In genomic region chr16:30114451-30114850, GRCm38 (mm10) we compare ENCODE assay signal across 21 mouse cellular contexts. TPM values are rescaled to one million over a fixed set of nuclear protein-coding genes. Genes with fewer than 3 reads are reported as not detected.
DNase-seq lines count a peak whose midpoint lies in the region; ATAC-seq lines count a peak whose summit lies in the region.
"Had no signal": no experiment of that assay in that cellular context is flagged by ENCODE, and none has a peak within 500 bp of the region (broad histone marks: within the 10 kb centered on the region; RNA-seq: fewer than 3 reads in every experiment).

No protein-coding gene starts in this region.

- no peaks in the 10 kb centered on the region for H3K27me3 ChIP-seq in megakaryocyte, embryonic 14.5 days (replicated peaks)
- H3K27me3 ChIP-seq in stomach, embryonic 15.5 days (replicated peaks): no peaks in the 10 kb centered on the region
- H3K27me3 ChIP-seq: embryonic facial prominence, embryonic 12.5 days; neural tube, embryonic 15.5 days had no signal

- H3K27ac ChIP-seq in stomach, embryonic 15.5 days: peak overlapping the region; percentile 78; the same call in 1 of the 2 replicates
- H3K27ac ChIP-seq: embryonic facial prominence, embryonic 12.5 days; forebrain, embryonic 15.5 days; hindbrain, embryonic 12.5 days; neural tube, embryonic 15.5 days had no signal

- intact Hi-C loops in gastrocnemius, postnatal 36 days (cut with DNase I): no loop called here

- no peak overlapping the region for H3K9ac ChIP-seq in stomach, embryonic 15.5 days
- H3K9ac ChIP-seq: embryonic facial prominence, embryonic 12.5 days; forebrain, embryonic 15.5 days; hindbrain, embryonic 12.5 days; neural tube, embryonic 15.5 days had no signal

- ATAC-seq in megakaryocyte, adult 5-6 weeks (ENCODE audit: poor library complexity, severe bottlenecking): no peak
- ATAC-seq in stomach, embryonic 15.5 days (ENCODE audit: insufficient read depth, low FRiP score, low read depth): no peak
- ATAC-seq: forebrain, embryonic 15.5 days; midbrain, embryonic 16.5 days had no signal

- peak overlapping the region; percentile 35 for H3K4me3 ChIP-seq in megakaryocyte, embryonic 14.5 days (replicated peaks)
- no peak overlapping the region for H3K4me3 ChIP-seq in stomach, embryonic 15.5 days (replicated peaks)
- H3K4me3 ChIP-seq: embryonic facial prominence, embryonic 12.5 days; erythroblast, embryonic 14.5 days; forebrain, embryonic 15.5 days; hindbrain, embryonic 12.5 days; neural tube, embryonic 15.5 days had no signal

- H3K36me3 ChIP-seq in megakaryocyte, embryonic 14.5 days (replicated peaks; ENCODE audit: low read length): peaks cover 5% of the 10 kb centered on the region
- H3K36me3 ChIP-seq in stomach, embryonic 15.5 days: no peaks in the 10 kb centered on the region
- H3K36me3 ChIP-seq: embryonic facial prominence, embryonic 12.5 days; forebrain, embryonic 15.5 days; hindbrain, embryonic 12.5 days; neural tube, embryonic 15.5 days had no signal

- peaks cover 63% of the 10 kb centered on the region for H3K4me1 ChIP-seq in megakaryocyte, embryonic 14.5 days
- peaks cover 5% of the 10 kb centered on the region; the same call in 1 of the 2 replicates for H3K4me1 ChIP-seq in stomach, embryonic 15.5 days
- H3K4me1 ChIP-seq: forebrain, embryonic 15.5 days; neural tube, embryonic 15.5 days had no signal

- H3K9me3 ChIP-seq in megakaryocyte, embryonic 14.5 days: peaks cover 9% of the 10 kb centered on the region
- 0 out of 2 replicates have a peak, but pooled peaks cover 5% of the 10 kb centered on the region for H3K9me3 ChIP-seq in stomach, embryonic 15.5 days
- H3K9me3 ChIP-seq: embryonic facial prominence, embryonic 12.5 days; forebrain, embryonic 15.5 days; neural tube, embryonic 15.5 days had no signal

- peak; percentile 43 for DNase-seq in kidney, adult 18-20 months
- no peak for DNase-seq in kidney, postnatal 4 days
- peak; percentile 33 for DNase-seq in kidney, postnatal 14 days
- DNase-seq in frontal cortex, postnatal 14 days (ENCODE audit: low spot score in 2 of 2): no peak
- no peak for DNase-seq in gastrocnemius, postnatal 36 days
- DNase-seq: adrenal gland, adult 2 months; cerebellum, adult 8-10 months; heart, postnatal 10 days; lung, postnatal 14 days; spleen, adult 18-20 months; thymus, postnatal 14 days had no signal

- no peak overlapping the region for H3K4me2 ChIP-seq in stomach, embryonic 15.5 days
- H3K4me2 ChIP-seq: embryonic facial prominence, embryonic 12.5 days; forebrain, embryonic 15.5 days; heart, embryonic 11.5 days; hindbrain, embryonic 12.5 days; neural tube, embryonic 15.5 days had no signal

- 80% methylated on average over 1 of the region's 1 CpGs for WGBS in stomach, embryonic 15.5 days

RNA-seq across cellular contexts. Expression of gene Hes1, which starts 50.3 kb away (rescaled TPM):
- 35.1 and 50.8 TPM in 2 replicates for polyA plus RNA-seq in megakaryocyte, embryonic 14.5 days (2012; ENCODE audit: insufficient read depth, low replicate concordance)
- 0.60 and 0.71 TPM in 2 replicates for total RNA-seq in megakaryocyte, adult 5-6 weeks (2015)
- 0.18 and 0.49 TPM in 2 replicates for total RNA-seq in megakaryocyte, adult 5-6 weeks (2017)
- 64.4 and 67.1 TPM in 2 replicates for polyA plus RNA-seq in stomach, embryonic 15.5 days (2015; fragmentation: Nextera tagmentation; extraction: Ambion mirVana)
- total RNA-seq in gastrocnemius, postnatal 36 days (2021): 10 to 100 TPM; 11.4 to 12.3 TPM

Comparison
In these comparisons a context has a peak if more than half of its experiments do, and no peak if none do; other contexts are left out.
1. DNase-seq: peak in kidney, adult 18-20 months (single experiment) and kidney, postnatal 14 days (single experiment); none in kidney, postnatal 4 days (0 of 2), frontal cortex, postnatal 14 days (0 of 2) and gastrocnemius, postnatal 36 days (0 of 2).
2. RNA of gene Hes1, which starts 50.3 kb away (total RNA-seq): 11.4 to 12.3 TPM in gastrocnemius, postnatal 36 days; 0.18 to 0.71 TPM in megakaryocyte, adult 5-6 weeks; every median in the first group is over 4 times any median in the second.